Mouse (Mus musculus) liver, adult 2 months (tissue): ENCODE measurements at regions not wholly inside any gene's neighbourhood (a gene's known extent, or its start where the extent isn't known, plus 50 kb on each side); places are given as distances from the start of the nearest gene placed in this dataset.

Experiments
- CTCF ChIP-seq: fragments of 200-500 bp; IDR thresholded peaks from 2 replicates; pipeline ENCODE4 v1.5.1; 2011; ENCODE audit warnings: low read depth, low read length, control low read depth
- POLR2A ChIP-seq: fragments of 200-500 bp; IDR thresholded peaks from 2 replicates; pipeline ENCODE4 v1.6.1; 2011; ENCODE audit warnings: low read length, control low read depth; ENCODE audit not compliant: insufficient read depth; ENCODE audit errors: extremely low read depth

GRCm38 (mm10) chr6:89238871-89239270 is 123.5 kb downstream of the Plxna1 start:
- no peak for TF ChIP-seq POLR2A
- TF ChIP-seq CTCF = no peak
